Mouse (Mus musculus) MEL (cell line): ENCODE results near the gene 1700016K19Rik. TPM values are rescaled to one million over a fixed set of nuclear protein-coding genes. Genes with fewer than 3 reads are reported as not detected.

ENCODE experiments used
- DNase-seq: peaks from one replicate; pipeline ENCODE4 v3.0.0; 2011; ENCODE audit warnings: low read depth, low spot score
- H3K27ac ChIP-seq: 2 replicates; pipeline ENCODE4 v1.5.1; 2012; ENCODE audit warnings: low read depth, mild to moderate bottlenecking, control low read depth, low read length, moderate library complexity; ENCODE audit not compliant: control insufficient read depth
- H3K27me3 ChIP-seq, 2 experiments: fragments of 150-350 bp in 1 of 2; sonication (generic) in 1 of 2; 2 replicates each; pipeline ENCODE4 v1.6.1; 2012; ENCODE audit warnings: low read length in 2 of 2, mild to moderate bottlenecking in 2 of 2, improper control_type of control experiment in 1 of 2, moderate library complexity in 1 of 2; ENCODE audit not compliant: insufficient read depth in 2 of 2, control insufficient read depth in 1 of 2
- H3K36me3 ChIP-seq, 2 experiments: 2 replicates each; pipeline ENCODE4 v1.6.1; 2012 to 2014; ENCODE audit warnings: low read length in 2 of 2, improper control_type of control experiment in 1 of 2, inconsistent platforms in 1 of 2, mild to moderate bottlenecking in 1 of 2; ENCODE audit not compliant: insufficient read depth in 2 of 2, control insufficient read depth in 1 of 2
- H3K4me1 ChIP-seq, 2 experiments: fragments of 150-350 bp in 1 of 2; sonication (generic) in 1 of 2; 2 replicates each; pipeline ENCODE4 v1.6.1; 2012; ENCODE audit warnings: low read length in 2 of 2, improper control_type of control experiment in 1 of 2, mild to moderate bottlenecking in 1 of 2; ENCODE audit not compliant: insufficient read depth in 2 of 2, control insufficient read depth in 1 of 2
- H3K4me3 ChIP-seq, 2 experiments: fragments of 150-350 bp in 1 of 2; sonication (generic) in 1 of 2; 2 replicates each; pipeline ENCODE4 v1.5.1; 2012; ENCODE audit warnings: low read depth in 2 of 2, low read length in 2 of 2, mild to moderate bottlenecking in 2 of 2, moderate library complexity in 2 of 2, control low read depth in 1 of 2, improper control_type of control experiment in 1 of 2; ENCODE audit not compliant: control insufficient read depth in 1 of 2, insufficient read depth in 1 of 2
- H3K79me2 ChIP-seq: 2 replicates; pipeline ENCODE4 v1.6.1; 2012; ENCODE audit warnings: mild to moderate bottlenecking, low read length, moderate library complexity; ENCODE audit not compliant: control insufficient read depth, poor library complexity, insufficient read depth
- H3K9ac ChIP-seq: 2 replicates; pipeline ENCODE4 v1.6.1; 2012; ENCODE audit warnings: low read depth, mild to moderate bottlenecking, control low read depth, low read length, moderate library complexity; ENCODE audit not compliant: control insufficient read depth, poor library complexity, severe bottlenecking
- H3K9me3 ChIP-seq: fragments of 150-350 bp; sonication (generic); replicated peaks from 2 replicates; pipeline ENCODE4 v1.6.1; 2012; ENCODE audit warnings: mild to moderate bottlenecking, low read length, improper control_type of control experiment, moderate library complexity; ENCODE audit not compliant: insufficient read depth
- BHLHE40 ChIP-seq: IDR thresholded peaks from 2 replicates; pipeline ENCODE4 v1.6.1; 2012; ENCODE audit warnings: low read depth, mild to moderate bottlenecking, inconsistent platforms, low read length, improper control_type of control experiment, borderline replicate concordance
- CHD1 ChIP-seq: IDR thresholded peaks from 2 replicates; pipeline ENCODE4 v1.6.1; 2012; ENCODE audit warnings: low read depth, mild to moderate bottlenecking, inconsistent platforms, low read length, improper control_type of control experiment
- CHD2 ChIP-seq: IDR thresholded peaks from 2 replicates; pipeline ENCODE4 v1.6.1; 2011; ENCODE audit warnings: low read length, improper control_type of control experiment
- CTCF ChIP-seq, 3 experiments: IDR thresholded peaks in 2 of 3; conservative IDR thresholded peaks in 1 of 3; 2 replicates each; pipeline ENCODE4 v1.5.1; 2011 to 2012; ENCODE audit warnings: low read length in 3 of 3, low read depth in 2 of 3, mild to moderate bottlenecking in 2 of 3, improper control_type of control experiment in 1 of 3, inconsistent platforms in 1 of 3, mixed read lengths in 1 of 3, moderate library complexity in 1 of 3; ENCODE audit not compliant: control insufficient read depth in 1 of 3, insufficient read depth in 1 of 3, poor library complexity in 1 of 3, severe bottlenecking in 1 of 3
- ELF1 ChIP-seq: IDR thresholded peaks from 2 replicates; pipeline ENCODE4 v1.6.1; 2014; ENCODE audit warnings: low read depth, mild to moderate bottlenecking, inconsistent platforms, low read length, improper control_type of control experiment, moderate library complexity
- ETS1 ChIP-seq: IDR thresholded peaks from 2 replicates; pipeline ENCODE4 v1.6.1; 2012; ENCODE audit warnings: low read depth, mild to moderate bottlenecking, inconsistent platforms, low read length, improper control_type of control experiment, moderate library complexity
- HCFC1 ChIP-seq: IDR thresholded peaks from 2 replicates; pipeline ENCODE4 v1.6.1; 2012; ENCODE audit warnings: low read depth, mild to moderate bottlenecking, inconsistent platforms, low read length, improper control_type of control experiment, moderate library complexity
- KAT2A ChIP-seq: conservative IDR thresholded peaks from 2 replicates; pipeline ENCODE4 v1.6.1; 2012; ENCODE audit warnings: low read depth, low read length, improper control_type of control experiment, inconsistent platforms
- MAX ChIP-seq: IDR thresholded peaks from 2 replicates; pipeline ENCODE4 v1.6.1; 2011; ENCODE audit warnings: low read length, improper control_type of control experiment
- MEF2A ChIP-seq: IDR thresholded peaks from 2 replicates; pipeline ENCODE4 v1.6.1; 2014; ENCODE audit warnings: low read depth, mild to moderate bottlenecking, inconsistent platforms, low read length, improper control_type of control experiment; ENCODE audit not compliant: poor library complexity, insufficient replicate concordance, severe bottlenecking; ENCODE audit errors: extremely low read depth
- POLR2A ChIP-seq, 2 experiments: IDR thresholded peaks; 2 replicates each; pipeline ENCODE4 v1.6.1; 2011 to 2012; ENCODE audit warnings: low read length in 2 of 2, mild to moderate bottlenecking in 2 of 2, control low read depth in 1 of 2, improper control_type of control experiment in 1 of 2, low read depth in 1 of 2, moderate library complexity in 1 of 2; ENCODE audit not compliant: control insufficient read depth in 1 of 2, insufficient read depth in 1 of 2, poor library complexity in 1 of 2
- POLR2AphosphoS2 ChIP-seq: IDR thresholded peaks from 2 replicates; pipeline ENCODE4 v1.6.1; 2011; ENCODE audit warnings: low read length, improper control_type of control experiment
- POLR2AphosphoS5 ChIP-seq: IDR thresholded peaks from 2 replicates; pipeline ENCODE4 v1.6.1; 2012; ENCODE audit warnings: low read depth, borderline replicate concordance, mild to moderate bottlenecking, inconsistent platforms, low read length, moderate library complexity, mixed read lengths
- RAD21 ChIP-seq: IDR thresholded peaks from 2 replicates; pipeline ENCODE4 v1.6.1; 2011; ENCODE audit warnings: mild to moderate bottlenecking, low read depth, low read length, improper control_type of control experiment
- RCOR1 ChIP-seq: IDR thresholded peaks from 2 replicates; pipeline ENCODE4 v1.6.1; 2012; ENCODE audit warnings: low read depth, mild to moderate bottlenecking, inconsistent platforms, low read length, improper control_type of control experiment
- SMC3 ChIP-seq: IDR thresholded peaks from 2 replicates; pipeline ENCODE4 v1.6.1; 2011; ENCODE audit warnings: low read depth, low read length, improper control_type of control experiment
- TAL1 ChIP-seq: IDR thresholded peaks from 2 replicates; pipeline ENCODE4 v1.6.1; 2012; ENCODE audit warnings: mild to moderate bottlenecking, inconsistent platforms, low read length, moderate library complexity, mixed read lengths
- TCF12 ChIP-seq: IDR thresholded peaks from 2 replicates; pipeline ENCODE4 v1.6.1; 2014; ENCODE audit warnings: low read depth, mild to moderate bottlenecking, inconsistent platforms, low read length, improper control_type of control experiment, moderate library complexity
- USF2 ChIP-seq, 2 experiments: IDR thresholded peaks; 2 replicates each; pipeline ENCODE4 v1.6.1; 2011 to 2012; ENCODE audit warnings: improper control_type of control experiment in 2 of 2, low read length in 2 of 2, borderline replicate concordance in 1 of 2, inconsistent platforms in 1 of 2, low read depth in 1 of 2, mild to moderate bottlenecking in 1 of 2; ENCODE audit not compliant: insufficient read depth in 1 of 2
- ZC3H11A ChIP-seq: IDR thresholded peaks from 2 replicates; pipeline ENCODE4 v1.6.1; 2012; ENCODE audit warnings: low read depth, mild to moderate bottlenecking, inconsistent platforms, low read length, improper control_type of control experiment
- ZMIZ1 ChIP-seq: IDR thresholded peaks from 2 replicates; pipeline ENCODE4 v1.6.1; 2012; ENCODE audit warnings: low read depth, mild to moderate bottlenecking, inconsistent platforms, low read length, improper control_type of control experiment, moderate library complexity
- polyA plus RNA-seq, 2 experiments: library from polyadenylated mRNA; stranded (reverse) in 1 of 2; unstranded in 1 of 2; fragments of >175 nt in 1 of 2; fragments of >200 nt in 1 of 2; gene quantifications; 2 replicates each; pipeline versions ENCODE4 v1.2.1 to v1.2.4; 2012; ENCODE audit warnings: low replicate concordance in 2 of 2, low read depth in 1 of 2; ENCODE audit not compliant: insufficient read length in 2 of 2, insufficient read depth in 1 of 2, missing spikeins in 1 of 2
- total RNA-seq: library from RNA; depleted of rRNA; stranded (reverse); fragments of 300-350 nt; gene quantifications from 2 replicates; pipeline ENCODE4 v1.2.3, GENCODE M21; 2012

The 1700016K19Rik gene
- total and polyA plus RNA-seq, 3 experiments = 0.25 TPM; not detected in 2

DNA sequence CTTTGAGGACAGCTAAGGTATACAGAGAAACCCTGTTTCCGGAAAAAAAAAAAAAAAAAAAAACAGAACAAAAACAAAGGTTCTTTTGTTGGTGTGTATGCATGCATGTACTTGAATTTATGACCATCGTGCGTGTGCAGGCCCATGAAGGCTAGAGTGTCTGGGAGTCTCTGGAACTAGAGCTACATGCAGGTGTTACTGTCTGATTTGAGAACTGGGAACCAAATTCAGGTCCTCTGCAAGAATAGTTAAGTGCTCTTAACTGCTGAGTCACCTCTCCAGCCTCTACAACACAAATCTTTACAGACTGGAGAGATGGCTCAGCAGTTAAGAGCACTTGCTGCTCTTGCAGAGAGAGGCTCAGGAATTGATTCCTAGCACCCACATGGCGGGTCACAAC lies 16.1 kb downstream of the 1700016K19Rik start (continued):
- TF ChIP-seq CHD1 (no peak), USF2 (IDR thresholded peaks at IDR 0.05; ENCODE audit: borderline replicate concordance in 1 of 2, insufficient read depth in 1 of 2, low read depth in 1 of 2, low read length in 2 of 2) (no peak), POLR2AphosphoS5 (no peak), POLR2A (IDR thresholded peaks at IDR 0.05; ENCODE audit: control insufficient read depth in 1 of 2, insufficient read depth in 1 of 2, low read depth in 1 of 2, low read length in 2 of 2, poor library complexity in 1 of 2) (no peak), ELF1 (no peak), KAT2A (no peak), ZMIZ1 (no peak), SMC3 (no peak), TAL1 (peak; percentile 65), HCFC1 (no peak)

DNA sequence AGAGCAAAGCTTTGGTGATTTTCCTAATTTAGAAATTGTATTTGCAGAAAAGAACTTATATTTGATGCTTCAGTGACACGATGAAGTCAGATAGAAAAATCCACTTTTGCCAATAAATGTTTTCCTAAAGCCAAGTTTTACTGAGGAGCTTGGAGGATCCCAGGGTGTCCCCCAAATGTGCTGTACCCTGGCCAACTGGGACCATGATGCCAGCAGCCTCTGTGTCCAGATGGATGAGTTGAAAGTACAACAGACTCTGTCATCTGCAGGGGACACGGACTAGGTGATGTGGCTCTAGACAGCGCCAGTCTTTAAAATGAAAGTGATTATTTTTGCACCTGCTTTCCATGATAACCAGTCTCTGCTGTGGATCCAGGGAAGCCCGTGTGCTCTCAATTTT lies 20.2 kb downstream of the 1700016K19Rik start:
- no peaks in the 10 kb centered on the region for H3K27me3 ChIP-seq
- H3K9me3 ChIP-seq = no peaks in the 10 kb centered on the region
- H3K27ac ChIP-seq = no peak overlapping the region
- H3K4me3 ChIP-seq = no peak overlapping the region
- H3K36me3 ChIP-seq = peaks cover 0 to 6% of the 10 kb centered on the region in 2 experiments; a peak in 2 of 4 replicates
- TF ChIP-seq CTCF (IDR thresholded peaks at IDR 0.05 in 2 of 3, conservative IDR thresholded peaks at IDR 0.05 in 1 of 3; ENCODE audit: control insufficient read depth in 1 of 3, insufficient read depth in 1 of 3, low read depth in 2 of 3, low read length in 3 of 3, poor library complexity in 1 of 3, severe bottlenecking in 1 of 3) = no peak
- TF ChIP-seq, all 39 proteins: peak for 0
- no peak overlapping the region for H3K9ac ChIP-seq
- DNase-seq = no peak
- peaks cover 0 to 16% of the 10 kb centered on the region in 2 experiments; a peak in 2 of 4 replicates for H3K4me1 ChIP-seq
- no peaks in the 10 kb centered on the region for H3K79me2 ChIP-seq

DNA sequence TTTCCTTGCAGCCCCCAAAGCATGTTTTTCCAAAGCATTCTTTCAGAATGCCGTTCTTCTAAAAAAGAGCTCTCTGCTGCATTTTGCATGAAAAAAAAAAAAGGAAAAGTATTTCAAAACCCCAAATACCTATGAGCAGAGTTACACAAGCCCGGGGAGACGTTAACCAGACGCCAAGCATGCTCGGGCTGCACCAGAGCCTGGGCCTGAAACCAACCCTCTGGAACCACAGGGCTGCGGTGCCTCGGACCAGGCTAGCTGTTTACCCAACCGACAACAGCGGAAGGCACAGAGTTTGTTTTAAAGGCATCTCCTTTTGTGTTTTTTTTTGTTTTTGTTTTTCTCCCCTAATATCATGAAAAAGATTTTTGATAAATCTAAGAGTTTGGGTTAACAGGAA lies 21.2 kb downstream of the 1700016K19Rik start:
- H3K9me3 ChIP-seq = no peaks in the 10 kb centered on the region
- TF ChIP-seq MEF2A (no peak), POLR2AphosphoS2 (no peak), ZC3H11A (no peak), ZMIZ1 (no peak), TCF12 (no peak), RAD21 (no peak), ETS1 (no peak), CHD2 (no peak), TAL1 (no peak), KAT2A (no peak), BHLHE40 (no peak), RCOR1 (no peak), MAX (no peak)
- H3K4me1 ChIP-seq = peaks cover 0 to 9% of the 10 kb centered on the region in 2 experiments; a peak in 2 of 4 replicates
- no peak for DNase-seq
- H3K79me2 ChIP-seq = no peaks in the 10 kb centered on the region
- H3K27ac ChIP-seq = no peak overlapping the region
- peaks cover 0 to 6% of the 10 kb centered on the region in 2 experiments; a peak in 1 of 4 replicates for H3K36me3 ChIP-seq
- H3K4me3 ChIP-seq = no peak overlapping the region
- H3K27me3 ChIP-seq = no peaks in the 10 kb centered on the region
- no peak overlapping the region for H3K9ac ChIP-seq
